Mouse (Mus musculus) c-Kit-positive CD71-positive TER-119-positive erythroid progenitor cells, embryonic 14.5 days (primary cell): ENCODE measurements around the gene Map3k7.
"Not testable (repeated sequence)": the region's sequence is repeated elsewhere in the genome, so short reads cannot be mapped to it uniquely, and the experiment has no call there.

Experiments
- DNase-seq: peaks from one replicate; pipeline ENCODE4 v3.0.0-alpha.2; 2013; ENCODE audit warnings: low spot score

The Map3k7 gene

GRCm38 (mm10) chr4:31993386-31993785 is 29.5 kb downstream of the Map3k7 start:
- DNase-seq, result no peak

DNA sequence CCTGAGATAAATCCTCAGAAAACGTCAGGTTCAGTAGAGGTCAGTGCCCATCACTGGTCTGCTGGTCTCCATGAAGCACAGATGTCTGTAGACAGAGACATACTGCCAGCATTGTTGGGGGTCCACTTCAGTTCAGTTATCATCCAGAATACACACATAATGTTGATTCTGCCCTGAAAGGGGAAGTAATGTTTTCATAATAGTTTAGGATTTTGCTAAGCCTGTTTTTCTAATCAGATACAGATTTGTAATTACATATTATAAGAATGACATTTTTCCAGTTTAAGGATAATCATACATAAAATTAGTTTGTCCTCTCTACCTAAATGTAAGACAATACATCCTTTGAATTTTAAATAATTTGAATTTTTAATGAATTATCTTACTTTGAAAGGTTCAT is 30.0 kb downstream of the Map3k7 start:
- no peak for DNase-seq

DNA sequence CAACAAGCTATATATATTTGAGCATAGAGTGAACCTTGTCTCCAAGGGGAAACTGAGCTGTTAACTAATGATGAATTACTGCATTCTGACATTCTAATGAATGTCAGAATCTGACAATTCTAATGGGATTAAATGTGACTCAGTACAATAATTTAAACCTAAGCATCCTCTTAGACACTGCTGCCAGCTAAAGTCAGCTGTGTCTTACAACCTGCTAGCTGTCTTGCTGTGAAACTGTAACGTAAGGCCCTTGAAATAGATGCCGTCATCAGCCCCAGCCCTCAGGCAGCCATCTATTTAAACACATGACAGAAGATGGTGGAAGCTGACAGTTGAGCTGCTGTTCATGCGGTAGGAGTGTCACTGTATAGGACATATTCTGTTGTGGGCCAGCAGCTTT is 37.6 kb downstream of the Map3k7 start:
- DNase-seq, result no peak

DNA sequence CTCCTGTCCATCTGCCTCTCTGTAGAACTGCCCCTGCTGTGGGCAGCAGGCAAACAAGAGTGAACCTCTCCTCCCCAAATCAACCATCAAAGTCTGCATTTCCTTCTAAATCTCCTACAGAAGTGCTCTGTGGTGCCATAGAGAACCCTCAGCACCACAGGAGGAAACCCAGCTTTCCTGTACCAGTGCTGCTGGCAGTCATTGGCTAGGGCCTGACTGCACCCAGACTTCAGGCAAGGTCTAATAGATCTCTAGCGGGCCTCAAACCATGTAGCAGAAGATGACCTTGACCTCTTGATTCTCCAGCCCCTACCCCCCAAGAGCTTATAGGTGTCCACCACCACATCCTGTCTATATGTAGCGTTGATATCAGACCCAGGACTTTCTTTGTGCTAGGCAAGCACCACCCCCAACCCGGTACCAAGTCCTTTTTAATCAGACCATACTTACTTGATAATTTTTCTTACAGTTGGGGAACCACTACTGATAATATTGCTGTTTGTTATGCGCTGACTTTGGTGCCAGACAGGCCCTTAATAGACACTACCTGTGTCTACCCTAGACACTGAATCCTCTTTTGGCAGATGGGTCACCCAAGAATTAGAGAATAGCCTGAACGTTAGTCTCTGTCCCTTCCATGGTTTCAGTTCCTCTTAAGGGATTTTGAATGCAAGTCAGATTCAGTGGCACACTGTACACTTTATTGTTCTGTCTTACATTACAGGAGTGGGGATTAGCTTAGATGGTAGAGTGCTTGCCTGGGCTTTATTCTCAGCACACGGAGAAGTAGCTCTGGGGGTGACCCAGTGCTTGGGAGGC is 41.1 kb downstream of the Map3k7 start:
- no peak for DNase-seq

DNA sequence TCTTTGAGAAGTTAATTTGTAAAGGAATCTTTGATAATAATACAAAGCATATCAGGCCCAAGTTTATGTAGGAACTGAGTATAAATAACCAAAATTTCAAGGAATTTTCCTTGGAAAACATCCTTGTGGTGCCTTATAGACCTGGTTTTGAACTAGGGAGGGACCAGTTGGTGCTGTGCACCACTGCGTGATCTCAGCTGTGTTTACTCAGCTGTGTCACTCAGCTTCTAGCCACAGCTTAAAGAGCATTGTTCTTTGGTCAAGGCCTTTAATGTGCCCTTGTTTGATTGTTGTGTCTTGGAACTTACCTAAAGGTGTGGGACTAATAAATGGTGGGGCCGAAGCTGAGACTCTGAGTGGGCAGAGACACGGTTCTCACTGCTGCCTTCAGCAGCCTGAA is 43.3 kb downstream of the Map3k7 start:
- DNase-seq, result no peak

DNA sequence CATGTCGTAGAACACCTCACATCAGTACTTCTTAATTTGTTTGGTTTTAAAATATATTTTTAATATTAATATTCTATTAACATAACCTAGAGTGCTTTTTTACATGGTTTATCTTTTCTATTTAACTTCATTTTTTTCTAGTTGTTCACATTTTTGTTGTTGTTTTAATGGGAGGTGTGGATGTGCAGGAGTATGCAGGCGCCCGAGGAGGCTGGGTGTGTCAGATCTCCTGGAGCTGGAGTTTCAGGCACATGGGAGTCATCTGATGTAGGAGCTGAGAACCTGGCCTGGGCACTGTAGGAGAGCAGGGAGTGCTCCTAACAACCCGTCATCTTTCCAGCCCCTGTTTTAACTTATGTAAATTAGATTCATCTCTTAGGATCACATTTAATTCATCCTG is 44.2 kb downstream of the Map3k7 start:
- DNase-seq, result no peak

DNA sequence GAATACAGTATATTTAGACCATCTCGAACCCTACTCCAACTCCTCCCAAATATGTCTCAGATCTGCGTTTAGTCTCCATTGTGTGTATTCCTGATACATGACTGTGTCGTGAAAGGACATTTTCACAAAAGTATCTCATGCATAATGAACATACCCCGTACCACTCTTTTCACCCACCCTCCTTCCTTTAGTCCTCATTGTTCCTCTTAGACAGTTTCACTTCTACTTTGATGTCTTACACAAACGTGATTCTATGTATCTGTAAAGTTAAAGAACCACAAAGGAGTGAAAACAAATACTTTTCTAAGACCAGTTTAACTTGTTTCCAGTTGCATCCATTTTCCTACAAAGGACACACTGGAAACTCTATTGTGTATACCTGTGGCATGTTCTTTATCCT is 46.9 kb downstream of the Map3k7 start:
- DNase-seq, result no peak

DNA sequence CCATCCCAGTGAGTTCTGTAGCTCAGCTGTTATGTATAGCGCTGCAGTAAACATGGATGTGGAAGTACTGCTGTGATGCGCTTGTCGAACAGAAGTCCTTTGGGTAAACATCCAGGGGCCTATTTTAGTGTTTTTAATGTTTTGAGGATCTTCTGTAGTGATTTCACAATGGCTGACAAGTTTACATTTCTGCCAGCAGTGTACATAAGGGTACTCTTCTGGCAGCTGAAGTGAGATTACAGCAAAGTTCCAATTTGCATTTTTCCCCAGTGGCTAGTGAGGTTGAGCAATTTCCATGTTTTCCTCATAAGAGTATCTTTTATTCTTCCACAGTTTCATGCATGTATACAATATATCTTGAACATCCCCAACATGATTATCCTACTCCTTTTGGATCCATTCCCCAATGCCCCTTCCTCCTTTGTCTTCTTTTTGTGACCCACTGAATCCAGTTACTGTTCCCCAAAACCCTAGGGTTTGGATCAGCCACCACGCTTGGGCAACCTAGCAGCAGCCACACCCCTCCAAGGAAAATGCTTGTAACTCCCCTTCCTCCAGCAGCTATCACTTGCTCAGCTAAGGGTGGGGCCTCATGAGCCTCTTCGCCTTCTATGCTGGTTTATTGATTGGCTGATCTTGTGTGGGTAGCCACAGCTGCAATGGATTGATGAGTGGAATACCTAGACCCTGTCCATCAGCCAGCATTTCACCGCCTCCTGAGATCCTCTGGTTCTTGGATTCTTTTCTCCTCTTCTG is 47.5 kb downstream of the Map3k7 start:
- no peak for DNase-seq

DNA sequence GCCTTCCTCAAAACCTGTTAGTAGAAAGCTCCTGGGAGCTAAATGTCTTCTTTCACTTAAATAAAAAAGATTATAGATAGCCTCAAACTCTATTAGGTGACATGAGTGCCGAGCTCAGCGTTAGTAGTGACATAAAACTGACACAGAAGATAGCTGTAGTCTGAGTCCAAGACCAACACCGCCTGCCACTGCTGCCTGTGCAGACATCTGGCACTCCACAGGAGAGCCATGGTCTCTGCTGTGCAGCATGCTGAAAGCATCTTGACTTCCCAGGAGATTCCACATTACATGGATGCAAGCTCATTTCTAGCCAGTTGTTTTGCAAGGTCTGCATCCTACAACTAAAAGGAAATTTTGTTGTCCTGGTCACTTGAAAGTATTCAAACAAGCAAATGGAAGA is 57.2 kb downstream of the Map3k7 start:
- no peak for DNase-seq

GRCm38 (mm10) chr4:32022321-32022720 is 58.4 kb downstream of the Map3k7 start:
- no peak for DNase-seq

DNA sequence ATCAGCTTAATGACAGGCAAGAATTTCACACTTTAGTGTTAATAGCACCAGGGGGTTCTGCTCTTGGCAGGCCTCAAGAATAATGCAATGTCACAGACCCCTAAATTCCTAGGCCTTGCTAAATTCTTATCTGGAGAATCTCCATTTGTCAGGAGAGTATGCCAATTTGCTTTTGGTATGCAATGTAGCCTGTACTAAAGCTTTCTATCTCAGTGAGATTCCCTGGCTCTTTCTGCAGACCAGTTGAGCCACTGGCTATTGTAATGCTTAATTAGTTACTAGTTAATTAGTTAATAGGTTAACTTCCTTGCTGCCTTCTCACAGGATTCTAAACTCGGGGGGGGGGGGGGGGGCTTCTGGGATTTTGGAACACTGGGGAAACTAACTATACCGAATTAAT is 60.3 kb downstream of the Map3k7 start:
- not testable (repeated sequence) for DNase-seq

- DNase-seq, result no peak
Observed at GRCm38 (mm10) chr4:32025105-32025504, 61.2 kb downstream of the Map3k7 start.

GRCm38 (mm10) chr4:32027094-32027493 is 63.2 kb downstream of the Map3k7 start:
- DNase-seq, result no peak

DNA sequence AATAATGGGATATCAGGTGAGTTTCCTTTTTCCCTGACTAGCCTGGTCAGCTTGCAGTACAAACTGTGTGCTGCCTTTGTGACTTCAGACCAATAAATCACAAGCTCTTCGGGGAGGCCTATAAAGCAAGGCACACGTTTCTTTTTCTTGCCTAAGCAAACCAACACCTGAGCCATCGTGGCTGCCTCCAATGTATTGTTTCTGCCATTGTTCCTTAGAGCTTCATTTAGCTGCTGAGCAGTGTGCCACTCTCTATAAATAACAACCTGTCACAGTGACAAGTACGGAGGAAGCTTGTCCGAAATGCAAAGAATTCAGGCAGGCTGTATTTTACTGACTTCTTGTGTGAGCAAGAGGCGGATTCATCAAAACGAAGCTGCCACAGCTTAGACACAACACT is 73.4 kb downstream of the Map3k7 start:
- no peak for DNase-seq

DNA sequence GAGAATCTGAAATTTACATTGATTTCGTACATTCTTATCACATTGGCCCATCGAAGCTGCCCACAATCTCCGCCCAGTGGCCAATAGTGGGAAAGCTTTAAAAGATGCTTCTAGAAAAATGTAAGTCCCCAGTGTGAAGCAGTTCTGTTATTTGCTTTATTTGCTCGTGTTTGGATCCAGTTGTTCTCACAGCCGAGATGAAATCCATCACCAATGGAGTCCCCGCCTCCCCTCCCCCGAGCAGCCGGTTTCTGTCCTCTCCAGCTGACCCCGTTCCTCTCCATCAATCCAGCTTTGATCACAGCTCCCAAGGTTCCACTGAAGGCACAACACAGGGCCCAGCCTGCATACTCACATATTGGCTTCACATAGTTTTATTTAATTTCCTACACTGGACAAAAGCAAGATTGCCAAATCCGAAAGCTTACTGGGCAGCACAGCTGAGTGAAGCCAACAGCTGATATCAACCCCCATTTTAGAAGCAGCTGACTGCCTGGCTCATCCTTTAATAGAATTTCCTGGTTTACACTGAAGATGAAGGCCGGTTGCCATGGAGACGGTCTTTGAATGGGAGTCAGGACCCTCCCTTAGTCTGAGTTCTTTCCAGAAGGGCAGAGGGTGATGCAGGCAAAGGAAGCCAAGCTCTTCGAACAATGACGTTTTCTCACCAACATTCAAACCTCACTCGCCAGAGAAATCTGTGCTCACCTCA is 78.0 kb downstream of the Map3k7 start:
- no peak for DNase-seq

- DNase-seq, result no peak
Observed at GRCm38 (mm10) chr4:32045234-32045633, 81.3 kb downstream of the Map3k7 start.

DNA sequence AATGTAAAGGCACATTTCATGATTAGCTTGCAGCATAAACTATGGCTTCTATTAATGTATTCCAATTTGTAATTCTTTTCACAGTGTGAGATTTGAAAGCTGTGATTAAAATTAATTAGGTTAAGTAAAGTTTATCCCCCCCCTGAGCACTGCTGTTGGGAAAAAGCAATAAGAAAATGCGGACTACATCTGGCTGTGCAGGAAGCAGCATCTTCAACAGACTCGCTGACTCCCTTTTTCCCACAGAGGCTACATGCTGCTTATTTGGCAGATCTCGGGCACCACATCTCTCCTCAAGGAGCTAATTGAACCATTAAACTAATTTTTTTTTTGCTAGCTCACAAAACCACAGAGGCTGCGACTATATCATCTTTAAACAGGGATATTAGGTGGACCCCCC is 85.9 kb downstream of the Map3k7 start:
- no peak for DNase-seq

DNA sequence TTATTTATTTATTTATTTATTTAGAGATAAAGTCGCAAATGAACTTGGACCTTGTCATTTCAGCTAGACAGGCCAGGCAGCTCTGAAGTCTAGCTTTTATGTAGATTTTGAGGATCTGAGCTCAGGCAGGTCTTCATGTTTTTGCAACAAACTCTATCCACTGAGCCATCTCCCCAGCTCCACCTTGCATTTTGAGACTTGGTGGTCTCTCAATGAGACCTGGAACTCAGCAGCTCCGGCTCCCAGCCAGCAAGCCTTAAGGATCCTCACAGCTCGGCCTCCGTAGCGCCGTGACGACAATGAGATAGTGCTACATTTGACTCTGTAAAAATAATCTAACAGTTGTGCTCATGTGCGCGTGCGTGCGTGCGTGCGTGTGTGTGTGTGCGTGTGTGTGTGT is 89.3 kb downstream of the Map3k7 start:
- no peak for DNase-seq

DNA sequence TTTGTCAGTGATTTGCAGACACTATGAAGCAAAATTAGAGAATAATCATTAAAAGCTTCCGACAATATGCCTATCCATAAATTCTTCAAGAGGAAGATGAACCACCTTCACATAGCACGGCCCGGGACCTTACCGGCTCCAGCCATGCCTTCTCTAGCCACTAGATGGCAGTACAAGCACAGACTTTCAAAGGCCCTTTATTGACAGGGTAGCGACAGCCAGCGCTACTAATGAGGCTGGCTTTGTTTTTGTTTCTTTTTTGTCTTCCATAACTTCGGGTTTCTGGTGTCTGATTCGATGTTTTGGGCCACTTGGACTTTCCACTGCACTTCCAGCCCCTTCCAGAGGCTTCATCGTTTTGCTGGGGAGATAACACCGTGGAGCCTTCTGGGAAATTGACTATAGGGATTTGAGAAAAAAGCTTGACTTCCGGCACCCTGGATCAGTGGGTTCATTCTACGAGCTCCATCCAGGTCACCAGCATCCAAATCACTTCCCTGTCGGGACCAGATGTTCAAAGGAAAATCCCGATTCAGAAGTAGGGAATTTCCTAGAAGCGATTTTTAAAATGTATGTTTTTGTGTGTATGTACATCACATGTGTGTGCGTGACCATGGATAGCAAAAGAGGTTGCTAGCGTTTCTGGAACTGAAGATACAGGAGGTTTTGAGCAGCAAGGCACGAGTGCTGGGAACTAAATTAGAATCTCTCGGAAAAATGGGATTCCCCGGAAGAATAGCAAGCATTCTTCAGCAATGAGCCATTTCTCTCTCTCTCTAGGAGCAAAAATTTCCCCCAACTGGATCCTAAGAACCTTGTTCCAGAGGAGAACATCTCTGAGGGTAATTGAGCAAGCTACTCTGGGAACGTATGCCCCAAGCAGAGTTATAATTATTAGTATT is 91.5 kb downstream of the Map3k7 start:
- DNase-seq, result peak; percentile 62

DNA sequence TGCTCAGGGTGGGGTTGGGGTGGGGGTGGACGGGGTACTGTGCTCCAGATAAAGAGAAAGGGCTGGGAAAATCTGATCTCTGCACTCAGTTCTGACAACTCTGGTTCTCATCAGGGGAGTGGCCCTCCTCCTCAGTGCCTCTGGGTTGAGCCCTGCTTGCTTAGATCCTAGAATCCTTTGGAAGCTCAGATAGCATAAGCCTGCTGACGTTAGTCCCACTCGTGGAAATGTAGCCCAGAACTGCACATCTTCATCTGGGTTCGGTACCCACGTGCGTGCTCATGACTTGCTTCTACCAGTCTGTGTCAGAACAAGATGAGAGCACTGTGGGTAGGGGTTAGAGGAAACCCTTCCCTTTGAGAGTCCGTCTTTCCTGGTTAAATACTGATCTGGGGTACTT is 92.5 kb downstream of the Map3k7 start:
- no peak for DNase-seq

- peak; percentile 37 for DNase-seq
Observed at GRCm38 (mm10) chr4:32057102-32057501, 93.2 kb downstream of the Map3k7 start.

- DNase-seq, result no peak
Observed at GRCm38 (mm10) chr4:32060686-32061085, 96.8 kb downstream of the Map3k7 start.
